Mouse (Mus musculus) forebrain, embryonic 12.5 days (tissue): ENCODE results near the gene Rnf10. TPM values are rescaled to one million over a fixed set of nuclear protein-coding genes. Genes with fewer than 3 reads are reported as not detected.

Source experiments
- ATAC-seq: fragments of 200-750 bp; cut with Nextera tagmentation; 2 replicates; pipeline ENCODE4 v1.8.0; 2017; ENCODE audit warnings: moderate TSS enrichment; ENCODE audit not compliant: low FRiP score
- H3K27ac ChIP-seq: fragments of 300-500 bp; sonication (generic); 2 replicates; pipeline ENCODE4 v1.5.1; 2016; ENCODE audit warnings: mild to moderate bottlenecking
- H3K27me3 ChIP-seq: fragments of 300-500 bp; sonication (generic); 2 replicates; pipeline ENCODE4 v1.6.1; 2016; ENCODE audit warnings: mild to moderate bottlenecking
- H3K36me3 ChIP-seq: fragments of 300-500 bp; sonication (generic); replicated peaks from 2 replicates; pipeline ENCODE4 v1.6.1; 2016; ENCODE audit warnings: mild to moderate bottlenecking
- H3K4me1 ChIP-seq: fragments of 300-500 bp; sonication (generic); 2 replicates; pipeline ENCODE4 v1.6.1; 2016
- H3K4me2 ChIP-seq: fragments of 300-500 bp; sonication (generic); 2 replicates; pipeline ENCODE4 v1.6.1; 2016; ENCODE audit warnings: mild to moderate bottlenecking, moderate library complexity
- H3K4me3 ChIP-seq: fragments of 300-500 bp; sonication (generic); replicated peaks from 2 replicates; pipeline ENCODE4 v1.5.1; 2016; ENCODE audit warnings: mild to moderate bottlenecking
- H3K9ac ChIP-seq: fragments of 300-500 bp; sonication (generic); 2 replicates; pipeline ENCODE4 v1.6.1; 2016; ENCODE audit warnings: mild to moderate bottlenecking
- H3K9me3 ChIP-seq: fragments of 300-500 bp; sonication (generic); 2 replicates; pipeline ENCODE4 v1.6.1; 2016
- WGBS: fragments of 180-500 bp; shearing (Covaris S2); methylation state at CpG from one replicate; pipeline ENCODE4 v1.1.7; 2016; 5-methylcytosine and 5-hydroxymethylcytosine counted together
- polyA plus RNA-seq: library from polyadenylated mRNA; unstranded; fragments of >200 nt; fragmentation: Nextera tagmentation; extraction: Ambion mirVana; gene quantifications from 2 replicates; pipeline ENCODE4 v1.2.1, GENCODE M21; 2016

The Rnf10 gene
- polyA plus RNA-seq, 1 experiment from 2014 or later, result 187 TPM

DNA sequence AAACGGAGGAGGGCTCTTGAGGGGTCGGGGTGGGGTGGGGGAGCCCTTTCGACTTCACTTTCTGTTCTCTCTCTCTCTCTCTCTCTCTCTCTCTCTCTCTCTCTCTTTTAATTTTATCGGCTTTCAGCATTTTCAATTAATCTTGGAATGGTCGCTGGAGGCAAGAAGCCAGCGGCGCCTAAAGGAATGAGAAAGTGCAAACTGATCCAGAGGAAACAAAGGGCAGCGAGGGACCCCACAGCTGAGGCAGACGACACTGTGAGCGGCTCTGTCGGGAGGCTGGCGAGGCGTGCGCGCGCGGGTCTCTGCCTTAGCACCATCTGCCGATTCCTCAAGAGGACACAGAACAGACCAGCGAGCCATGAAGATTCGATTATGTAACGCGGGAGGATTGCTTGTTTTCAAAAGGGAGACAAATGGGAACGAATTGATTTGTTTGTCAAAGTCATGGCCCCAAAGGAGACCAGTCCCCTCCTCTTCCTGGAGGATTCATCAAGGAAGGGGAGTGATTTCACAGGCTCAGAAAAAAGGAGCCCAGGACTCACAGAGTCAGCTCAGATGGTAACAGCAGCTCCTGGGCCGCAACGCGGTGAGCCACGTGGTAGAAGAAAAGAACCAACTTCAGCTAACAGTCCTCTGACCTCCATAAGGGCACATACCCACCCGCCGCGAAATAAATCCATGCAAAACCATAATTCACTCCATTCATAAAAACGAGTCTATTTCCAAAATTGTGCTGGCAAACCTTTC lies 68.0 kb downstream of the Rnf10 start:
- H3K4me2 ChIP-seq, result peak overlapping the region; percentile 51
- no peaks in the 10 kb centered on the region for H3K36me3 ChIP-seq
- peak overlapping the region; percentile 48 for H3K9ac ChIP-seq
- H3K4me1 ChIP-seq, result peaks cover 25% of the 10 kb centered on the region
- peak overlapping the region; percentile 11 for H3K4me3 ChIP-seq
- H3K9me3 ChIP-seq, result no peaks in the 10 kb centered on the region
- H3K27me3 ChIP-seq, result peaks cover 8% of the 10 kb centered on the region
- peak; percentile 91 for ATAC-seq
- H3K27ac ChIP-seq, result peak overlapping the region; percentile 71; the same call in 1 of the 2 replicates
- 5% methylated on average over 31 of the region's 31 CpGs for WGBS

DNA sequence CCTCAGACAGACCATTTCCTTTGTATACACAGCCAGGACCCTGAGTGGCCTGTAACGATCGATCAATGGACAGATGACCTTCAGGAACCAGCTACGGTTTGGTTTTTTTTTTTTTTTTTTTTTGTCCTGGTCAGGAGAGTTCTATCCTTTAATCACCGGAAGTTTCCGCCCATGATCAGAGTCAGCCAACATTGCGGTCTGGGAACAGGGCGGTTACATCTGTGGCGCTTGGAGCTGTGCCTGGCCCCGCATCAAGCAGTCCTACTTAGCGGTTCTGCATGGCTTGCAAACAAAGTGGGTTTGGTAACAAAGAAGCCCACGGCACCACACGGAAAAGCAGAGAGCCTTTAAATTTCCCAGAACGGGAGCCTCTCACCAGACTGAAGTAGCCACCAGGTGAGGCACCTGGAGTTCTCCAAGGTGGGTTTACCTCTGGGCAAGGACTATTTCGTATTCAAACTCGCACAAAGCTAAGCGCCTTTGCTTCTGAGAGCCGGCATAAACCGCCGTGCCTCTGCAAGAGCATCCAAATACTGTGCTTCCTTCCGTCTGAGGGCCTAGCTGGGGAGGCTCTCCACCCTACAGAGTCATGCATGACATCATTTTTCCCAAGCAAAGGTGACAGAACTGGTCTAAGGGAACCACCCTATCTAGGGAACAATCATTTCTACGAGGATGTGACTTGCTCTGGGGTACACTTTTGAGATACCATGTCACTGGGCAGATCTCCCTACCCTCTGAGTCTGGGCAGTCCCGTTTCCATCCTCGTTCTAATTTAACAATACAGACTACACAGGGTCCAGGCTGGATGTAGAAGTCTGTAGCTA lies 68.8 kb downstream of the Rnf10 start:
- peak; percentile 57 for ATAC-seq
- peak overlapping the region; percentile 51 for H3K4me2 ChIP-seq
- peaks cover 8% of the 10 kb centered on the region for H3K27me3 ChIP-seq
- H3K9me3 ChIP-seq, result no peaks in the 10 kb centered on the region
- H3K4me1 ChIP-seq, result peaks cover 25% of the 10 kb centered on the region
- H3K27ac ChIP-seq, result peak overlapping the region; percentile 71; the same call in 1 of the 2 replicates
- 12% methylated on average over 23 of the region's 23 CpGs for WGBS
- H3K9ac ChIP-seq, result peak overlapping the region; percentile 48
- peak overlapping the region; percentile 11 for H3K4me3 ChIP-seq
- H3K36me3 ChIP-seq, result no peaks in the 10 kb centered on the region

DNA sequence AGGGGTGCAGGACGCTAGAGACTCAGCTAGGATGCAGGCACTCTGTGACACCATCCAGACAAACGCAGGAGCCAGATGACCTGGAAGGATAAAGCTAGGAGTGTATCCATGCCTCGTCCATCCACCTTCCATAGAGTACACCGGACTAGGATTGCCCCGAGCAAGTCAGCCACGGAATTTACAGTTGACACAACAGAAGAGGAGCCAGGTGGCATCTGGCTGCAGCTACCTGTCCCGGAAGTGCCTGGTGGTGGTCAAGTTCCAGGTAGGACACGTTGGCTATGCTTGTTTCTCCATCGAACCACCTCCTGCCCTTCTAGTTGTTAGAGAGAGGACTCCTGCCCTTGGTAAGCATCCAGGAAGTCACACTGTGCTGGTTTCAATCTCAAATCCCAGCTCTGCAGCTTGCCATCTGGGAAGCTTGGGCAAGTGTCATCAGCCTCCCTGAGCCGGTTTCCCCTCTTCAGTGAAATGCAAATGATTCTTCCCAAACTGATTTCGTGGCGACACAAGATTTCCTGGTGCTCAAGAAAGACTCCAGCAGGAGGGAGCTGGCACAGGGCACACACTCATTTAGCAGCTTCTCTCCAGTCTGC lies 78.0 kb downstream of the Rnf10 start:
- Histone ChIP-seq H3K4me3 (peak overlapping the region; percentile 71), H3K4me2 (peak overlapping the region; percentile 100), H3K4me1 (peaks cover 29% of the 10 kb centered on the region), H3K36me3 (no peaks in the 10 kb centered on the region), H3K9ac (no peak overlapping the region), H3K9me3 (no peaks in the 10 kb centered on the region), H3K27me3 (peaks cover 69% of the 10 kb centered on the region), H3K27ac (no peak overlapping the region)
- 4% methylated on average over 12 of the region's 12 CpGs for WGBS
- ATAC-seq, result peak; percentile 33

DNA sequence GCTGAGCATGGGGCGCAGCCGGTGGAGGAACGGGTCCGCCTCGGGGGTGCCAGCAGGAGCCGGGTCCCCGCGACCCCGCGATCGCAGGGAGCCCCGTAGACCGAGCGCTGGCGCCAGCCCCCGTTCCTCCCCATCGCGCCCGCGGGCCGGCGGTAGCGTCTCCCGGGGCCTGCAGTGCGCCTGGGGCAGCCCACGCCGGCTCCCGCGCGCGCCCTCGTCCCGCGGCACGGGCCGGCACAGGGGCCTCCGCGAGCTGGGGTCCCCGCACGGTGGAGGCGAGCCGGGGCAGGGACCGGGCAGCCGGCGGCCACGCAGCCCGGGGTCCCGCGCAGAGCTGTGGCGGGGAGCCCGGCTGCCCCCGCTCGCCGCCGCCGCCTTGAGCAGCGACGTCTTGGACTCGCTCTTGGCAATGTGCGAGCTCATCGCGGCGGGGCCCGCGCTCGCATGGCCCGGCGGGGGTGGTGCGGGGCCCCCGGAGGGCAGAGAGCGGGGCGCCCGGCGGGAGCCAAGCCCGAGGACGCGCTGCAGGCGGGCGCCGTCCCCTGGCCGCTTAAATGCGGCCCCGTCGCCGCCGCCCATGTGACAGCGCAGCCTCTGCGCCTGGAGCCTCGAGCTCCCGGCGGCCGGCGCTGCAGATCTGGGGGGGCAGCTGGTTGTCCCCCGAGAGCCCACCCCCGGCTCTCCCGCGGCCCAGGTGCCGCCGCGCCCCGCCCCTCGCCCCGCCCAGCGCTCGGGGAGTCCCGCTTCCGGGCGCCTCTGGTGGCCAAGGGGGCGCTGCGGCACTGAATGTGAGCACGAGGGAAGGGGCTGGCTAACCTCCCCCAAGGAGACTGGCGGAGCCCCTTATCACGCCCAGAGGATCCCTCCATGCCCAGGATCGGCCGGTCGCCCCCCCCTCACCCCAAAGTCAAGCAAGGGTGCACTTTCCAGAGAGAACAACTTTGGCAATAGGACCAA lies 78.8 kb downstream of the Rnf10 start, which contains the start of gene Cabp1:
Gene Cabp1 (minus strand): TSS at position 713 of the 957 bp plus-strand sequence.
- peak; percentile 63 for ATAC-seq
- under 1% methylated on average over 91 of the region's 116 CpGs for WGBS
- H3K36me3 ChIP-seq, result no peaks in the 10 kb centered on the region
- H3K4me1 ChIP-seq, result peaks cover 29% of the 10 kb centered on the region
- peak within 1 kb of the TSS; percentile 80 for H3K9ac ChIP-seq
- 0 out of 2 replicates have a peak within 1 kb of the TSS, but pooled peaks have one; percentile 19 for H3K27ac ChIP-seq
- H3K4me2 ChIP-seq, result peak within 1 kb of the TSS; percentile 100
- H3K4me3 ChIP-seq, result peak within 1 kb of the TSS; percentile 71
- peaks cover 76% of the 10 kb centered on the region for H3K27me3 ChIP-seq
- no peaks in the 10 kb centered on the region for H3K9me3 ChIP-seq

DNA sequence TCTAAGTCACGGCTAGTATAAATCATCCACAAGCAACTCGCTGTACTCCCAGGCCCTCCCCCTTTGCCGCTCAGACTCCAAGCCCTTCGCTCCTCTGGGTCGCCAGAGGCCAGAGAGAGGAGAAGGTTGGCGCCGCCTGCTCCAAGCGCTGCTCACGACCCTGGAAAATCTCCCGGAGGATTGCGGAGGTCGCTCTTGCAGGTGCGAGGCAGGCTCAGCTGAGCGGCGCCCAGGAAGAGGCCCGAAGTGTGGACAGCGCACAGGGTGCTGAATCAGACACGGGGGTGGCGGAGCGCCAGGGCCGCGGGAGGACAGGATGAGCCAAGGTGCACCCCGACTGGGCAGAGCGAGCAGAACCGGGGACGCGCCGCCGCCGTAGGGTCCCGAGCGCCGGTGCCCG lies 79.5 kb downstream of the Rnf10 start:
- Histone ChIP-seq H3K4me2 (peak overlapping the region; percentile 100), H3K27me3 (peaks cover 80% of the 10 kb centered on the region), H3K27ac (no peak overlapping the region), H3K4me3 (peak overlapping the region; percentile 71), H3K9me3 (no peaks in the 10 kb centered on the region), H3K9ac (peak overlapping the region; percentile 80), H3K4me1 (peaks cover 29% of the 10 kb centered on the region), H3K36me3 (no peaks in the 10 kb centered on the region)
- WGBS, result 0% methylated on average over 34 of the region's 34 CpGs
- ATAC-seq, result peak; percentile 36; the same call in 1 of the 2 replicates

DNA sequence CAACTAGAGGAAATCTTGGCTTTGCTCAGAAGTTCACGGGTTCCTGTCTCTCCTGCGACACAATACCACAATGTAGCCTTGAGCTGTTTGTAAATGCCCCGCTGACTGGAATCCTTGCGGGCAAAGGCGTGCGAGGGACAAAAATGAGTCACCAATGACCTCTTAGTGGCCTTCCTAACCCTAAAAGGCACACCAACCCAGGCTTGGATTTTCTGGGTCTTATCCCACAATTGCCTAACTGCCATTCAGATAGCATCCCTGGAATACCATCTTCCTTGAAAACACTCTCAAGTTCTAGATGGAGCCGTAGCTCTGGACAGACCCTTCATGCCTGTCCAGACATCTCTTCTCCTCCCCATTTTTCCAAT lies 79.9 kb downstream of the Rnf10 start:
- peaks cover 30% of the 10 kb centered on the region for H3K4me1 ChIP-seq

DNA sequence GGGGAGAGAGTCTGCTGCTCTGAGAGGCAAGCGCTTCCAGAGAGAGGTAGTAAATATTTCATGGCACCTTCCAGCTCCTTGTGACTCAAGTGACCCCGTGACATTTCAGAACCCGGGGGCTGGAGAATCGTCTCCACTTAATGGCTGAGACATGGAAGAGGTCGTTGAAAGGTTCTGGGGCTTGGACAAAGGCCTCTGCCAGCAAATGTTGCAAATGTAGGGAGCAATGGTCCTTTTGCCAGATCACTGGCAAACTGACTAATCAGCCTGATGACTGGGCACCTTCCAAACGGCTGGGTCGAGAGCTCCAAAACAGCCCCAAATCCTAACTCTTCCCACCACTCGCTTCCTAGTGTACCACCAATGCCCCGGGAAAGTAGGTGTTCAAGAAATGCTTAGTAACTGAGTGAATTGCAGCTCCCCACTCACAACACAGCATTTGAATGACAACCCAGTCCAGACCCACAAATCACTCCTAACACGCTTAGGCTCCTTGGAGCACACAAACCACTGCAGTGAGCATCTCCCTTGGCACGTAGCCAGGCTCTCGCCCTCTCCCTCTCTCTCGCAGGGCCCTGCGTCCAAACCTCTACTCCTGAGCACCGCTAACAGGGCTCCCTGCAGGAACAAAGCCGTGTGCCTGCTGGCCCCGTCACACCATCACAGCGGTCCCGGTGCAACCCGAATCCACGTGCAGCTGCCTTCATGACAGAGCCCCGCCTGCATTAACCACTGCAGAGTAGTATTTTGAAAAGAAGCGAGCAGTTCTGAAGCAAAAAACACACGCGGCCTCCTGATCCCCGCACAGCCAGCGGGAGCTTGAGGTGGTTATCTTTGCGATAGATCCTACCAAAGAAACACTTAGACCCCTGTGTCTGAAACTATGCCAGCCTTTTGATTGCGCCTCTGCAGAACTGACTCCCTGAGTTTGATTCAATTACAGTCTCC lies 80.5 kb downstream of the Rnf10 start:
- Histone ChIP-seq H3K4me2 (peak overlapping the region; percentile 100), H3K27ac (no peak overlapping the region), H3K4me1 (peaks cover 36% of the 10 kb centered on the region), H3K27me3 (peaks cover 76% of the 10 kb centered on the region), H3K9me3 (no peaks in the 10 kb centered on the region), H3K4me3 (peak overlapping the region; percentile 71), H3K9ac (peak overlapping the region; percentile 40; the same call in 1 of the 2 replicates), H3K36me3 (no peaks in the 10 kb centered on the region)
- no peak for ATAC-seq
- WGBS, result 8% methylated on average over 29 of the region's 29 CpGs

More for the DNA sequence above, 79.9 kb downstream of the Rnf10 start:
- Histone ChIP-seq H3K27ac (no peak overlapping the region), H3K36me3 (no peaks in the 10 kb centered on the region), H3K4me3 (peak overlapping the region; percentile 71), H3K9ac (no peak overlapping the region; the same call in 1 of the 2 replicates), H3K4me2 (peak overlapping the region; percentile 100), H3K9me3 (no peaks in the 10 kb centered on the region), H3K27me3 (peaks cover 80% of the 10 kb centered on the region)
- 12% methylated on average over 7 of the region's 7 CpGs for WGBS
- no peak for ATAC-seq

Other genes starting within 250 kb of the Rnf10 start
- gene Gm10401, start 174.6 kb downstream of the Rnf10 start, polyA plus RNA-seq, result 26.1 and 29.4 TPM in 2 replicates
- 32.7 and 33.0 TPM in 2 replicates for gene Acads, start 153.6 kb downstream of the Rnf10 start, polyA plus RNA-seq
- 68.6 and 69.8 TPM in 2 replicates for gene Unc119b, start 137.9 kb downstream of the Rnf10 start, polyA plus RNA-seq
- 50.3 and 50.8 TPM in 2 replicates for gene Mlec, start 114.7 kb downstream of the Rnf10 start, polyA plus RNA-seq
- gene Cabp1, start 78.5 kb downstream of the Rnf10 start, polyA plus RNA-seq, result 6.0 and 6.1 TPM in 2 replicates
- 90.5 and 97.1 TPM in 2 replicates for gene Pop5, start 37.1 kb downstream of the Rnf10 start, polyA plus RNA-seq
- gene Coq5, start 6.8 kb upstream of the Rnf10 start, polyA plus RNA-seq, result 54.3 and 57.1 TPM in 2 replicates
- 1,436 and 1,463 TPM in 2 replicates for gene Dynll1, start 28.1 kb upstream of the Rnf10 start, polyA plus RNA-seq
- gene Srsf9, start 54.3 kb upstream of the Rnf10 start, polyA plus RNA-seq, result 353 and 383 TPM in 2 replicates
- 41.5 and 42.1 TPM in 2 replicates for gene Gatc, start 68.3 kb upstream of the Rnf10 start, polyA plus RNA-seq
- 54.5 and 55.6 TPM in 2 replicates for gene Triap1, start 68.3 kb upstream of the Rnf10 start, polyA plus RNA-seq
- gene Cox6a1, start 76.1 kb upstream of the Rnf10 start, polyA plus RNA-seq, result 728 and 759 TPM in 2 replicates
- gene Msi1, start 156.7 kb upstream of the Rnf10 start, polyA plus RNA-seq, result 161 and 182 TPM in 2 replicates
- gene Pla2g1b, start 193.4 kb upstream of the Rnf10 start, polyA plus RNA-seq, result not detected in 2 replicates
- gene Sirt4, start 211.8 kb upstream of the Rnf10 start, polyA plus RNA-seq, result 20.0 and 23.2 TPM in 2 replicates
- gene Pxn, start 233.8 kb upstream of the Rnf10 start, polyA plus RNA-seq, result 24.6 and 25.3 TPM in 2 replicates